Mouse (Mus musculus): ENCODE results near the gene Kdf1.

- no peak for TF ChIP-seq POLR2A (IDR thresholded peaks at IDR 0.05; ENCODE audit: control insufficient read depth, extremely low read depth, insufficient read depth, low read length, poor library complexity)
- no peak for TF ChIP-seq CTCF (IDR thresholded peaks at IDR 0.05; ENCODE audit: borderline replicate concordance, control insufficient read depth, extremely low read depth, insufficient read depth, low read length, poor library complexity)
Measured at GRCm38 (mm10) chr4:133489489-133490245, 29.1 kb upstream of the Kdf1 start.
